Mouse (Mus musculus) CH12.LX (cell line): ENCODE measurements at regions not wholly inside any gene's neighbourhood (a gene's known extent, or its start where the extent isn't known, plus 50 kb on each side); places are given as distances from the start of the nearest gene placed in this dataset.

ENCODE experiments used
- CHD2 ChIP-seq: IDR thresholded peaks from 2 replicates; pipeline ENCODE4 v1.6.1; 2011; ENCODE audit warnings: low read length, improper control_type of control experiment
- EP300 ChIP-seq: IDR thresholded peaks from 2 replicates; pipeline ENCODE4 v1.6.1; 2011; ENCODE audit warnings: low read length, improper control_type of control experiment
- MAX ChIP-seq: IDR thresholded peaks from 2 replicates; pipeline ENCODE4 v1.6.1; 2011; ENCODE audit warnings: low read length, improper control_type of control experiment
- POLR2A ChIP-seq: IDR thresholded peaks from 2 replicates; pipeline ENCODE4 v1.6.1; 2011; ENCODE audit warnings: low read depth, mild to moderate bottlenecking, improper control_type of control experiment, low read length

- TF ChIP-seq EP300 (no peak), CHD2 (no peak), POLR2A (no peak), MAX (no peak)
Observed at GRCm38 (mm10) chr9:41273839-41274271, 112.4 kb upstream of the Ubash3b start.
